Mouse (Mus musculus) kidney, embryonic 14.5 days (tissue): ENCODE measurements at regions not wholly inside any gene's neighbourhood (a gene's known extent, or its start where the extent isn't known, plus 50 kb on each side); places are given as distances from the start of the nearest gene placed in this dataset.
"Not testable (repeated sequence)": the region's sequence is repeated elsewhere in the genome, so short reads cannot be mapped to it uniquely, and the experiment has no call there.

Experiments used
- ATAC-seq: fragments of 200-750 bp; cut with Nextera tagmentation; 2 replicates; pipeline ENCODE4 v1.8.0; 2017; ENCODE audit warnings: moderate number of reproducible peaks, mild to moderate bottlenecking, moderate TSS enrichment, moderate library complexity; ENCODE audit not compliant: low FRiP score, low TSS enrichment
- H3K27ac ChIP-seq: fragments of 300-500 bp; sonication (generic); 2 replicates; pipeline ENCODE4 v1.5.1; 2014; ENCODE audit warnings: low read depth, mild to moderate bottlenecking, low read length, moderate library complexity, mixed read lengths
- H3K27me3 ChIP-seq: fragments of 300-500 bp; sonication (generic); 2 replicates; pipeline ENCODE4 v1.6.1; 2014; ENCODE audit warnings: mild to moderate bottlenecking, low read length; ENCODE audit not compliant: control insufficient read depth, insufficient read depth
- H3K36me3 ChIP-seq: fragments of 300-500 bp; sonication (generic); 2 replicates; pipeline ENCODE4 v1.6.1; 2014; ENCODE audit warnings: low read length, mixed read lengths; ENCODE audit not compliant: control insufficient read depth, insufficient read depth
- H3K4me1 ChIP-seq: fragments of 300-500 bp; sonication (generic); 2 replicates; pipeline ENCODE4 v1.6.1; 2014; ENCODE audit warnings: low read length, mixed read lengths; ENCODE audit not compliant: control insufficient read depth, insufficient read depth
- H3K4me2 ChIP-seq: fragments of 300-500 bp; sonication (generic); replicated peaks from 2 replicates; pipeline ENCODE4 v1.6.1; 2014; ENCODE audit warnings: low read depth, mild to moderate bottlenecking, low read length
- H3K4me3 ChIP-seq: fragments of 300-500 bp; sonication (generic); 2 replicates; pipeline ENCODE4 v1.5.1; 2014; ENCODE audit warnings: mild to moderate bottlenecking, low read length
- H3K9ac ChIP-seq: fragments of 300-500 bp; sonication (generic); 2 replicates; pipeline ENCODE4 v1.6.1; 2014; ENCODE audit warnings: low read depth, mild to moderate bottlenecking, low read length, moderate library complexity
- H3K9me3 ChIP-seq: fragments of 300-500 bp; sonication (generic); 2 replicates; pipeline ENCODE4 v1.6.1; 2016; ENCODE audit warnings: low read length; ENCODE audit not compliant: control insufficient read depth
- WGBS: fragments of 180-500 bp; shearing (Covaris S2); extraction: QIAGEN DNeasy Blood & Tissue Kit; methylation state at CpG from one replicate; pipeline ENCODE4 v1.1.7; 2014; 5-methylcytosine and 5-hydroxymethylcytosine counted together

GRCm38 (mm10) chr16:12878326-12878725, 231.2 kb upstream of the Ercc4 start:
- H3K9ac ChIP-seq, H3K36me3 ChIP-seq, H3K4me2 ChIP-seq, H3K9me3 ChIP-seq, ATAC-seq, H3K4me3 ChIP-seq, H3K27ac ChIP-seq, H3K27me3 ChIP-seq, H3K4me1 ChIP-seq: not testable (repeated sequence)
- WGBS, result 89% methylated on average over 5 of the region's 5 CpGs

GRCm38 (mm10) chr16:12880011-12880410, 229.5 kb upstream of the Ercc4 start:
- WGBS, result 88% methylated on average over 8 of the region's 8 CpGs
- ATAC-seq, result no peak
- no peaks in the 10 kb centered on the region for H3K9me3 ChIP-seq
- no peaks in the 10 kb centered on the region for H3K36me3 ChIP-seq
- no peak overlapping the region for H3K4me2 ChIP-seq
- H3K9ac ChIP-seq, result no peak overlapping the region
- H3K4me1 ChIP-seq, result no peaks in the 10 kb centered on the region
- H3K27ac ChIP-seq, result no peak overlapping the region
- H3K4me3 ChIP-seq, result no peak overlapping the region
- H3K27me3 ChIP-seq, result no peaks in the 10 kb centered on the region

- Histone ChIP-seq H3K4me2 (no peak overlapping the region), H3K4me1 (no peaks in the 10 kb centered on the region), H3K4me3 (no peak overlapping the region), H3K27ac (no peak overlapping the region), H3K36me3 (no peaks in the 10 kb centered on the region), H3K9ac (no peak overlapping the region), H3K27me3 (no peaks in the 10 kb centered on the region), H3K9me3 (no peaks in the 10 kb centered on the region)
- ATAC-seq, result no peak
- WGBS, result 92% methylated on average over 7 of the region's 7 CpGs
Measured at GRCm38 (mm10) chr16:12880481-12880880, 229.0 kb upstream of the Ercc4 start.

GRCm38 (mm10) chr16:12882690-12883089, 226.8 kb upstream of the Ercc4 start:
- H3K4me2 ChIP-seq, result no peak overlapping the region
- no peak for ATAC-seq
- H3K4me3 ChIP-seq, result no peak overlapping the region
- H3K9me3 ChIP-seq, result no peaks in the 10 kb centered on the region
- no peaks in the 10 kb centered on the region for H3K27me3 ChIP-seq
- WGBS, result 16% methylated on average over 1 of the region's 1 CpGs
- H3K9ac ChIP-seq, result no peak overlapping the region
- no peaks in the 10 kb centered on the region for H3K4me1 ChIP-seq
- H3K27ac ChIP-seq, result no peak overlapping the region
- no peaks in the 10 kb centered on the region for H3K36me3 ChIP-seq

GRCm38 (mm10) chr16:12884556-12884955, 224.9 kb upstream of the Ercc4 start:
- Histone ChIP-seq H3K27me3 (no peaks in the 10 kb centered on the region), H3K27ac (no peak overlapping the region), H3K4me1 (no peaks in the 10 kb centered on the region), H3K9me3 (no peaks in the 10 kb centered on the region), H3K4me3 (no peak overlapping the region), H3K36me3 (no peaks in the 10 kb centered on the region), H3K4me2 (no peak overlapping the region), H3K9ac (no peak overlapping the region)
- ATAC-seq, result no peak
- 14% methylated on average over 3 of the region's 3 CpGs for WGBS

- no peak overlapping the region for H3K4me2 ChIP-seq
- H3K27ac ChIP-seq, result no peak overlapping the region
- WGBS, result 91% methylated on average over 1 of the region's 1 CpGs
- H3K4me1 ChIP-seq, result no peaks in the 10 kb centered on the region
- H3K9ac ChIP-seq, result no peak overlapping the region
- no peaks in the 10 kb centered on the region for H3K9me3 ChIP-seq
- ATAC-seq, result no peak
- H3K27me3 ChIP-seq, result no peaks in the 10 kb centered on the region
- H3K4me3 ChIP-seq, result no peak overlapping the region
- no peaks in the 10 kb centered on the region for H3K36me3 ChIP-seq
Measured at GRCm38 (mm10) chr16:12886127-12886526, 223.4 kb upstream of the Ercc4 start.

GRCm38 (mm10) chr16:12887381-12887780, 222.1 kb upstream of the Ercc4 start:
- H3K27ac ChIP-seq, result no peak overlapping the region
- H3K36me3 ChIP-seq, result no peaks in the 10 kb centered on the region
- no peaks in the 10 kb centered on the region for H3K27me3 ChIP-seq
- no peak overlapping the region for H3K9ac ChIP-seq
- no peaks in the 10 kb centered on the region for H3K9me3 ChIP-seq
- no peaks in the 10 kb centered on the region for H3K4me1 ChIP-seq
- no peak for ATAC-seq
- 65% methylated on average over 2 of the region's 2 CpGs for WGBS
- no peak overlapping the region for H3K4me3 ChIP-seq
- no peak overlapping the region for H3K4me2 ChIP-seq

- Histone ChIP-seq H3K9me3 (no peaks in the 10 kb centered on the region), H3K27ac (no peak overlapping the region), H3K4me2 (no peak overlapping the region), H3K9ac (no peak overlapping the region), H3K36me3 (no peaks in the 10 kb centered on the region), H3K27me3 (no peaks in the 10 kb centered on the region), H3K4me3 (no peak overlapping the region), H3K4me1 (no peaks in the 10 kb centered on the region)
- no peak for ATAC-seq
- 91% methylated on average over 1 of the region's 1 CpGs for WGBS
Measured at GRCm38 (mm10) chr16:12890094-12890493, 219.4 kb upstream of the Ercc4 start.

GRCm38 (mm10) chr16:12890545-12890944, 218.9 kb upstream of the Ercc4 start:
- no peak overlapping the region for H3K4me2 ChIP-seq
- H3K27ac ChIP-seq, result no peak overlapping the region
- WGBS, result 77% methylated on average over 3 of the region's 3 CpGs
- no peak overlapping the region for H3K4me3 ChIP-seq
- H3K27me3 ChIP-seq, result no peaks in the 10 kb centered on the region
- no peaks in the 10 kb centered on the region for H3K4me1 ChIP-seq
- no peaks in the 10 kb centered on the region for H3K9me3 ChIP-seq
- H3K9ac ChIP-seq, result no peak overlapping the region
- H3K36me3 ChIP-seq, result no peaks in the 10 kb centered on the region
- ATAC-seq, result no peak
